Mouse (Mus musculus): ENCODE data around the gene Tff2. TPM values are rescaled to one million over a fixed set of nuclear protein-coding genes. Genes with fewer than 3 reads are reported as not detected.

Tff2 gene
- polyA plus RNA-seq (2016; fragmentation: Nextera tagmentation; extraction: Ambion mirVana): not detected in 2 replicates

DNA sequence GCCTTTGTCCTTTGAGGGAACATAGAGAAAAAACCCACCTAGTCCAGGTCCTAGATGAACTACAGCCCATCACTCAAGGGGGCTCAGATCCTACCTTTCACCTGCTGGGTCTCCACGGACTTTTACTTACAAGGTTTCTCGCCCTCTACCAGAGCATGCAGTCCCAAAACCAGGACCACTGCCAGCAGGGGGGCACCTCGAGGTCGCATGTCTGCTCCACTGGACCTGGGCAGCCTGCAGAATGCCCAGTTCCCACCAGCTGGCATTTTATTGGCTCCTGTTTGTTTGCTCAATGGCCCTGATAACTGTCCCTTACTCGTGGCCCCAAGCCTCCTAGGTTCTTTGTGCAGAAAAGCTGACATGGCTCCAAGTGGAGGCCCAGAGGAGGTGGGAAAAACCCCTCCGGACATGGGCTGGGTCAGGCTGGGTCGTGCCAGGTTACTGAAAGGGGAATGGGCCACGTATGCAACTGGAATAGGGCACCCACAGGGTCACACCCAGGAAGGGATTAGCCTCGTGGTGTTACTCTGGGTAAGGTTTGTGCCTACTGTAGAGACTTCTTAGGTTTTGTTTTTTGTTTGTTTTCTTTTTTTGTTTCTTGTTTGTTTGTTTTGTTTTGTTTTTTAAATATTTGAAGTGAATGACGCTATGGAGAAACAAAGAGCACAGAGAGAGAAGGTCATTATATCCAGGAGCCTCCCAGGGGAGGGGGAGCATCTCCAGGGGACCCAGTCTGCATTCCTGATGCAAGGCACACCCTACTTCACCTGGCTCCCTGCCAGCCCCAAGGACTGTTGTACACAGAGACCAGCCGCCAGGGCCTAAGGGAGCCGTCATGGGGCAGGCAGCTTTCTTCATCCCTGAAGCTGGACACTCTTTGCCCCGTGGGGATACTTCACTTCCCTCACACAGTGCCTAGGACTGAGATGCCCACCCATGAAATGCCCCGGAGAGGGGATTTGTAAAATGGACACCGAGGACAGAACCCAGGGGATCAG is at the start of gene Tff2:
Tff2 (minus strand) TSS at position 243 of the 998 bp plus-strand sequence.
- Histone ChIP-seq H3K27ac (no peak within 1 kb of the TSS), H3K4me3 (no peak within 1 kb of the TSS), H3K9me3 (replicated peaks) (no peaks in the 10 kb centered on the region), H3K36me3 (no peaks in the 10 kb centered on the region), H3K4me1 (no peaks in the 10 kb centered on the region), H3K27me3 (ENCODE audit: low read depth, poor library complexity, severe bottlenecking) (no peaks in the 10 kb centered on the region)
- WGBS: 75% methylated on average over 15 of the region's 15 CpGs
- DNase-seq (ENCODE audit: low spot score): no peak

DNA sequence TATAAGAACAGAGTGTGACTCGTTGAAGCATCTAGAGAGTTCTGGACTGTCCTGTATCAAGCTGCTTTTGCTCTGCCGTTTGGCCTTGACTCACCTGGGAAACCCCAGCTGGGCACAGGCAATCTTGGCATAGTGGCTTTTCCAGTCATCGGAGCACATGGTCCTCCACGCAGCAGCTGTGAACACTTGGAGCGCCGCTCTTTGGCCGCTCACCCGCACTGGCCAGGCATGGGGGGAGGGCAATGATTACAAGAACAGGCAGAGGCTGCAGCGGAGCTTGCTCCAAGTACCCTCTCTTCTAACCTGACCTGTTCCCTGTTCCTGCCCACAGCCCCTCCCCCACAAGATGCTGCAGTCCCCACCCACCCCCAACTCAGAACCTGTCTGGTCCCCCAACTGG is 49.3 kb upstream of the Tff2 start:
- no peaks in the 10 kb centered on the region for H3K27me3 ChIP-seq (ENCODE audit: low read depth, poor library complexity, severe bottlenecking)
- peaks cover 29% of the 10 kb centered on the region for H3K4me1 ChIP-seq
- no peak for DNase-seq (ENCODE audit: low spot score)
- H3K36me3 ChIP-seq: no peaks in the 10 kb centered on the region
- no peaks in the 10 kb centered on the region for H3K9me3 ChIP-seq (replicated peaks)
- H3K4me3 ChIP-seq: no peak overlapping the region
- H3K27ac ChIP-seq: peak overlapping the region; percentile 53
- 87% methylated on average over 9 of the region's 9 CpGs for WGBS

DNA sequence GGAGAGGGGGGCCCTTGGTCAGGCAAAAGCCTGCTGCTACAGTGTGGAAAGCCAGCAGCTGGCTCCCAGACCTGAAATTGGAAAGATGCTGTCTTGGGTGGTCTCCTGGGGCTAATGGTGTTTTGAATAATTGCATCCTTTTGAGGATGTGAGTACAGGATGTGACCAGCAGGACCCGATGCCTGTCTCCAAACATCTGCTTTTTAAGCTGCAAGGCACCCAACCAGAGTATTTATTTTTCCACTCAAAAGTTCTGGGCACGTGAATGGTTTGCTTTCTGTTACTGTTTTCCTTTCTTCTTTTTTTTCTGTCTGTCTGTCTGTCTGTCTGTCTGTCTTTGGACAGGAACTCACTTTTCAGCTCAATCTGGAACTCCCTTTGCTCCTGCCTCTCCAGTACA is 48.6 kb upstream of the Tff2 start:
- H3K9me3 ChIP-seq (replicated peaks): no peaks in the 10 kb centered on the region
- WGBS: 46% methylated on average over 2 of the region's 2 CpGs
- no peak for DNase-seq (ENCODE audit: low spot score)
- H3K4me3 ChIP-seq: no peak overlapping the region
- no peaks in the 10 kb centered on the region for H3K27me3 ChIP-seq (ENCODE audit: low read depth, poor library complexity, severe bottlenecking)
- H3K36me3 ChIP-seq: no peaks in the 10 kb centered on the region
- peaks cover 29% of the 10 kb centered on the region for H3K4me1 ChIP-seq
- no peak overlapping the region for H3K27ac ChIP-seq

DNA sequence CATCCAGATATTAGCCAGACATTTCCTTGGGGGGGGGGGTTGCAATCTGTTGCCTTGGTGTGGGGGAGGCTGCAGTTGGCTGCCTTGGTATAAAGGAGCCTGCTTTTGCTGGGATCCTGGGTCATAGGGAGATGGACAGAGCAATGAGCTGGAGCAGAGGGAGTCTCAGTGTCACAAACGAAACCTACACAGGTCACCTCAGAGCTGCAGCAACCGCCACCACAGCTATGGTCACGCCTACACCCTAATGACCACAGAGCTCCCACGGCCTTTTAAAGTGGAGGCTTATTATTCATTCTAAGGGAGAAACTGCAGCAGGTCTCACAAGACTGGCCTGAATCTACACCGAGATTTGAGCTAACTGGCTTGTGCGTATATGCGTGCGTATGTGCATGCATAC is 47.7 kb upstream of the Tff2 start:
- H3K9me3 ChIP-seq (replicated peaks): no peaks in the 10 kb centered on the region
- 79% methylated on average over 8 of the region's 8 CpGs for WGBS
- H3K4me1 ChIP-seq: peaks cover 29% of the 10 kb centered on the region
- H3K27me3 ChIP-seq (ENCODE audit: low read depth, poor library complexity, severe bottlenecking): no peaks in the 10 kb centered on the region
- H3K27ac ChIP-seq: no peak overlapping the region
- no peaks in the 10 kb centered on the region for H3K36me3 ChIP-seq
- no peak for DNase-seq (ENCODE audit: low spot score)
- no peak overlapping the region for H3K4me3 ChIP-seq

DNA sequence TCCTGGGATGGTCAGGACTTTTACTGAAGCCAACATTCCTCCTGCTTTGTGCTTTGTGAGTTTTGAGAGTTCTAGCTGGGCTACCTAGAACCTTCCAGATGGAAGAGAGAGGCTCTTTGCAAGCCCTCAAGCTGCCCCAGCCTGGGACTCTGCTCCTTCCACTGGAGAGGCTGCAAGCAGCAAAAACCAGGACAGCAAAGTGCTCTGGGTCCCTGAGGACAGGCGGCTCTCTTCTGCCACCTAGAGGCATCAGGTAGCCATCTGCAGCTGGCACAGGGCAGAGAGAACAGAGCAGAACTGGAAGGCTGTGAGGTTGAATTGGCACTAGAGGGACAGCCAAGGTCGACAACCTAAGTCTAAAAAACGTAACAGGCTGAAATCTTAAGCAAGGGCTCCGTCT is 43.3 kb upstream of the Tff2 start:
- no peak overlapping the region for H3K27ac ChIP-seq
- H3K9me3 ChIP-seq (replicated peaks): no peaks in the 10 kb centered on the region
- DNase-seq (ENCODE audit: low spot score): peak; percentile 59
- H3K36me3 ChIP-seq: no peaks in the 10 kb centered on the region
- peaks cover 17% of the 10 kb centered on the region for H3K4me1 ChIP-seq
- H3K4me3 ChIP-seq: no peak overlapping the region
- no peaks in the 10 kb centered on the region for H3K27me3 ChIP-seq (ENCODE audit: low read depth, poor library complexity, severe bottlenecking)
- 31% methylated on average over 4 of the region's 4 CpGs for WGBS

DNA sequence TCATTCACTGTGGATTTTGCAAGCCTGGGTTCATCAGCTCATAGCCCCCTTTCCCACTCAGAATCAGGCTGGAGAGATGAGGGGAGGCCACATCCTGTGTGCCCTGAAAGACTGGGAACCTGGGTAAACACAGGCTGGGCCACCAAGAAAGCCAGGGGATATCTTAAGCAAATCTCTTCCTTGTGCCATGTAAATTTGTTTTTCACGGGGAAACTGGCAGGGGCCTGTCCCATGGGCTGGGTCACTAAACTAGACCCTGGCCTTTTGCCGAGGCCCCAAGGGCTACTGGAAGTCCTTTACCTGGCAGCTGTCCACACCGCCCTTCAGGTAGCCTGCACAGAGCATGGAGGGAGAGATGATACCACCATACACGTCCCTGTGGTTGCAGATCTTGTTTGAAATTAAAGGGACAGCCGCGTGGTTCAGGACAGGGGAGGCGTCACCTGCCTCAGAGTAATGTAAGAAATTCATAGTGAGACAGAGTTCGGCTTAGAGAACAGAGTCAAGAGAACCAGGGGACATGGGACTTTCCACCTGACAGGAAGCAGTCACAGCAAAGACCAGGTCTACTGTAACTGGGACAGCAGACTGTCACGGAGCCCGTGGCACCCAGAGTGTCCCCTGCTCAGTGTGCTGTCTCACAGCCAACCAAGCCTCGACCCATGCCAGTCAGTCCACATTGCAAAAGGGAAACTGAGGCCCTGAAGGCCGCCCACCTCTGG is 40.3 kb upstream of the Tff2 start:
- Histone ChIP-seq H3K27me3 (ENCODE audit: low read depth, poor library complexity, severe bottlenecking) (no peaks in the 10 kb centered on the region), H3K4me3 (no peak overlapping the region), H3K36me3 (no peaks in the 10 kb centered on the region), H3K27ac (no peak overlapping the region), H3K4me1 (no peaks in the 10 kb centered on the region), H3K9me3 (replicated peaks) (no peaks in the 10 kb centered on the region)
- 85% methylated on average over 12 of the region's 12 CpGs for WGBS
- DNase-seq (ENCODE audit: low spot score): no peak

DNA sequence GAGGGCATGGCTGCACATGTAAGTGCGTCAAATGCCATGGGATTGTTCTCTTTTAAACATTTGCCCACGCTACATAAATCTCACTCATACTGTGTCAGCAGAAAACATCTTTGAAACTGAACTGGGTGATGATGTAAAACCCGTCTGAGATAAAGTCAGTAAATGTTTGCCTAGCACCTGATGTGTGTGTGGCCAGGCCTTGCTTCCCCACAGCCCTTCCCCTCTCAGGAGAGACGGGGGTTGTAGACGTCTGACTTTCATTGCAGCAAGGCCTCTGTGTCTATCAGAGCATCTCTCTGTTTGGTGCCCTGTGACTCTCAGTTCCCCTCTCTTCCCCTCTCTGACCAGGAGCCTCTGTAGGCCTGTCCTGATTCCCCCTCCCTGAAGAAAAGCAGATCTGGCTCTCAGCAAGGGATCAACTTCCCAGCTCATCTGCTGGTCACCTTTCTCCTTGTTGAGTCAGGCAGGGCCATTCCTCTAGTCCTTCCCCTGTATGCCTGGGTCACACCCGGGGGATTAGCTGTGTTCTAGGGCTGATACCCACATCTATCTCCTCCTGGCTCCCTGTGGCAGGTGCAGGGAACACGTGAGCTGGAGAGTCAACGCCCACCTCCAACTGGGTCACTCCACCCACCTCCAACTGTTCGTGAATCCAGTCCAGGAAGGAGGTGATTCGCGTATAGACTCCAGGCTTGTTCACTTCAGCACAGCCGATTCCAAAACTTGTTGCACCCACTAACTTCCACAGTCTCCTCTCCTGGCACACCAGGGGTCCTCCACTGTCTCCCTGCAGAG is 39.3 kb upstream of the Tff2 start:
- Histone ChIP-seq H3K4me1 (no peaks in the 10 kb centered on the region), H3K36me3 (no peaks in the 10 kb centered on the region), H3K9me3 (replicated peaks) (no peaks in the 10 kb centered on the region), H3K27me3 (ENCODE audit: low read depth, poor library complexity, severe bottlenecking) (no peaks in the 10 kb centered on the region), H3K27ac (no peak overlapping the region), H3K4me3 (no peak overlapping the region)
- DNase-seq (ENCODE audit: low spot score): no peak
- 75% methylated on average over 12 of the region's 12 CpGs for WGBS

DNA sequence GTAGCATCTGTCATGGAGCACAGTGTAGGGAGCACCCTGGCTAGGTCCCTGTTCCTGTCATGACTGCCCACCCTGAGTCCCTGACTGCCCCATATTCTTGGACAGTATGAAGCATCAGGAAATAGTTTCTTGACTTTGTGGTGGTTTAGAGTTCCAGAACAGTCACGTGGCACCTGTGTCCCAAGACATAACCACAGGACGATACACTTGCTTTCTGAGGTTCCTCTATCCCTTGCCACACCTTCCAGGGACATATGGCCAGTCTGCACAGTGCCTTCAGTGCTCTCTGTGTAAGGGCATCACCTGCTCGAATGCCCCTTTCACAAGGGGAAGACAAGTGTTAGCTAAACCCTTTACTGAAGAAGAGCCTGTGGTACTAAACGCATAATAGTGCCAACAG is 37.4 kb upstream of the Tff2 start:
- H3K27ac ChIP-seq: no peak overlapping the region
- WGBS: 94% methylated on average over 4 of the region's 4 CpGs
- H3K4me3 ChIP-seq: no peak overlapping the region
- H3K4me1 ChIP-seq: no peaks in the 10 kb centered on the region
- no peaks in the 10 kb centered on the region for H3K27me3 ChIP-seq (ENCODE audit: low read depth, poor library complexity, severe bottlenecking)
- no peaks in the 10 kb centered on the region for H3K36me3 ChIP-seq
- no peaks in the 10 kb centered on the region for H3K9me3 ChIP-seq (replicated peaks)
- DNase-seq (ENCODE audit: low spot score): no peak

DNA sequence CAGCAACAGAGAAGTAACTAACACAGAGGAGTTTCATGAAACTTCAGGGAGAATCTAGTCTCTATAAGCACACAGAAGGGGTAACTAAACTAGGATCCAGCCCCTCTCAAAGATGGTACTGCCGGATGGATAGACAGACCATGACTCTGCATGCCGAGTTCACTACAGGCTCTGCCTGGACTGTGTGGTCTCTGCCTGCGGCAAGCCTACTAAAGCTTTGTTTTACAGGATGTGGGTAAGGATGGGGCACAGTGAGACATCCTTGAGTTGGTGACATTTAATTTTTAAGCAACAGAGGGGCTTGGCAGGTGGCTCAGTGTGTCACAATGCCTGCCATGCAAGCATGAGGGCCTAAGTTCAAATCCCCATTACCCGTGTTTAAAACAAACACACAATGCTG is 32.2 kb upstream of the Tff2 start:
- H3K4me3 ChIP-seq: no peak overlapping the region
- no peaks in the 10 kb centered on the region for H3K9me3 ChIP-seq (replicated peaks)
- DNase-seq (ENCODE audit: low spot score): no peak
- H3K36me3 ChIP-seq: no peaks in the 10 kb centered on the region
- no peaks in the 10 kb centered on the region for H3K4me1 ChIP-seq
- H3K27ac ChIP-seq: no peak overlapping the region
- 89% methylated on average over 4 of the region's 4 CpGs for WGBS
- H3K27me3 ChIP-seq (ENCODE audit: low read depth, poor library complexity, severe bottlenecking): no peaks in the 10 kb centered on the region

DNA sequence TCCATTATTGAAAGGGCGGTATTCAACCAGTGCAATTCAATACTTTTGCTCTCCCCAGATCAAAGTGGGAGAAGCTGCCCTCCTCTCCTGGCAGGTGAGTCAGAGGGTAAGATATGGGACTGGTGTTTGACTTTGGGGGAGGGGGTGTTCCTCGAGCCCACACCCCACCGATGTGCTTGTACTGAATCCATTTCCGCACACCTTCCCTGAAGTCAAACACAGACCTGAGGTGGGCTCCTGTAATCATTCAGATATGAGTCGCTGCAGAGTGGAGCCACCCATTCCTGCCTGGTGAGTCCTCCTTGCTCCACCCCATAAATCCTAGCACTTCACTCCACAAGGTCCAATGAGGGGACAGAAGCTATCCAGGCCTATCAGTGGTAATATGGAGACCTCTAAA is 25.7 kb upstream of the Tff2 start:
- Histone ChIP-seq H3K9me3 (replicated peaks) (no peaks in the 10 kb centered on the region), H3K4me1 (no peaks in the 10 kb centered on the region), H3K36me3 (no peaks in the 10 kb centered on the region), H3K4me3 (no peak overlapping the region), H3K27me3 (ENCODE audit: low read depth, poor library complexity, severe bottlenecking) (peaks cover 28% of the 10 kb centered on the region; the same call in 1 of the 2 replicates), H3K27ac (no peak overlapping the region)
- no peak for DNase-seq (ENCODE audit: low spot score)
- WGBS: 86% methylated on average over 5 of the region's 5 CpGs

DNA sequence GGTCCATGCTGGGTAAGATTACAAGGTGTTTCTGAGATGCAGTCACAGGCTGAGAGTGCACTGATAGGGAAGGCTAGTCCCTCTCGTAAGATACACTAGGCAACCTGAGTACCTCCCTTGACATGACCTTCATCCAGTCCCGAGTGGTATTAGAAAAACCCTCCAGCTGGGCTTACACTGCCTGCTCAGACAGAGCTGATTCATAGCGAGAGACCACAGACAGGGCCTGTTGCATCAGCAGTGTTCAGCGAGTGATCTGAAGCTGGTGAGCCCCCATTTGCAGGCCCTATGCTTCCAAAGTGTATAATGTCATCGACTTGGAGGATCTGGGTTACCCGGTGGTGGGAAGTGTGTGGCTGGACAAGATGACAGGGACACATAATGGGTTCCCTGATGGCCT is 21.0 kb upstream of the Tff2 start, which contains the start of gene Tff1:
Tff1 (minus strand) TSS at position 151 of the 400 bp plus-strand sequence.
- H3K9me3 ChIP-seq (replicated peaks): no peaks in the 10 kb centered on the region
- no peak within 1 kb of the TSS for H3K27ac ChIP-seq
- H3K36me3 ChIP-seq: no peaks in the 10 kb centered on the region
- no peak for DNase-seq (ENCODE audit: low spot score)
- WGBS: 86% methylated on average over 6 of the region's 6 CpGs
- H3K4me1 ChIP-seq: no peaks in the 10 kb centered on the region
- H3K4me3 ChIP-seq: no peak within 1 kb of the TSS
- peaks cover 26% of the 10 kb centered on the region; the same call in 1 of the 2 replicates for H3K27me3 ChIP-seq (ENCODE audit: low read depth, poor library complexity, severe bottlenecking)

DNA sequence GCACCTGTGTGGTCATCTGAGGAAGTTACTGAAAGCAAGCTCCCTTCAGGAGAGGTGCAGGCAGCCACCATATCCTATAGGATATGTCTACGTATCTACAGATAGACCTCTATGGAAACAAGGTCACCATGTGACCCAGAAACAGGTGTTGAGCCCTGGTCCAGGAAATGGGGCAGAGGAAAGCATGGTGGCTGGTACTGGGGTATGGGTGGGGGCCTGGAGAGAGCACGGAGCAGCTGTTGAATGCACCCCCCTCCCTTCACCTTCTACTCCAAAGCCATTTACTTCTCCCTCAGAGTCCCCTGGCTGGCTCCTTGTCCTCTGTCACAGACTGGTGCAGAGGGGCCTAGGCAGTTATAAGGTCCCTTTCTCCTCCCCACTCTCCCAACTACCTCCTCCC is 19.7 kb upstream of the Tff2 start:
- H3K4me1 ChIP-seq: no peaks in the 10 kb centered on the region
- WGBS: 86% methylated on average over 2 of the region's 2 CpGs
- no peak for DNase-seq (ENCODE audit: low spot score)
- no peaks in the 10 kb centered on the region for H3K36me3 ChIP-seq
- no peak overlapping the region for H3K4me3 ChIP-seq
- H3K27me3 ChIP-seq (ENCODE audit: low read depth, poor library complexity, severe bottlenecking): peaks cover 15% of the 10 kb centered on the region; the same call in 1 of the 2 replicates
- no peak overlapping the region for H3K27ac ChIP-seq
- no peaks in the 10 kb centered on the region for H3K9me3 ChIP-seq (replicated peaks)
